Mouse (Mus musculus) hindbrain, postnatal 0 days (tissue): Measurements from ENCODE around the gene Nat8f2. TPM values are rescaled to one million over a fixed set of nuclear protein-coding genes. Genes with fewer than 3 reads are reported as not detected.
A peak's percentile ranks its signal among the peaks of the same experiment; 100 is the strongest.
"Not testable (repeated sequence)": the region's sequence is repeated elsewhere in the genome, so short reads cannot be mapped to it uniquely, and the experiment has no call there.

Source experiments
- ATAC-seq: fragments of 200-750 bp; cut with Nextera tagmentation; 2 replicates; pipeline ENCODE4 v1.8.0; 2017; ENCODE audit warnings: mild to moderate bottlenecking, moderate TSS enrichment, moderate library complexity
- DNase-seq: peaks from one replicate; pipeline ENCODE4 v3.0.0-alpha.2; 2015; ENCODE audit warnings: low spot score
- H3K27ac ChIP-seq: fragments of 300-500 bp; sonication (generic); 2 replicates; pipeline ENCODE4 v1.5.1; 2014; ENCODE audit warnings: mild to moderate bottlenecking
- H3K27me3 ChIP-seq: fragments of 300-500 bp; sonication (generic); 2 replicates; pipeline ENCODE4 v1.6.1; 2014; ENCODE audit warnings: low read length, mixed read lengths; ENCODE audit not compliant: insufficient read depth
- H3K36me3 ChIP-seq: fragments of 300-500 bp; sonication (generic); 2 replicates; pipeline ENCODE4 v1.6.1; 2014; ENCODE audit warnings: low read length, mixed read lengths; ENCODE audit not compliant: insufficient read depth
- H3K4me1 ChIP-seq: fragments of 300-500 bp; sonication (generic); 2 replicates; pipeline ENCODE4 v1.6.1; 2014; ENCODE audit warnings: antibody characterized with exemption, low read length, mixed read lengths; ENCODE audit not compliant: insufficient read depth
- H3K4me2 ChIP-seq: fragments of 300-500 bp; sonication (generic); 2 replicates; pipeline ENCODE4 v1.6.1; 2014; ENCODE audit warnings: low read depth, mild to moderate bottlenecking, low read length, moderate library complexity, mixed read lengths
- H3K4me3 ChIP-seq: fragments of 300-500 bp; sonication (generic); 2 replicates; pipeline ENCODE4 v1.5.1; 2014; ENCODE audit warnings: low read length
- H3K9ac ChIP-seq: fragments of 300-500 bp; sonication (generic); replicated peaks from 2 replicates; pipeline ENCODE4 v1.6.1; 2014; ENCODE audit warnings: mild to moderate bottlenecking, low read length, moderate library complexity, mixed read lengths
- H3K9me3 ChIP-seq: fragments of 300-500 bp; sonication (generic); 2 replicates; pipeline ENCODE4 v1.6.1; 2016; ENCODE audit warnings: low read length, mixed read lengths
- CTCF ChIP-seq: IDR thresholded peaks from 2 replicates; pipeline ENCODE4 v1.5.1; 2016; ENCODE audit warnings: antibody characterized with exemption, control low read depth, low read depth
- WGBS: fragments of 180-500 bp; shearing (Covaris S2); extraction: QIAGEN DNeasy Blood & Tissue Kit; methylation state at CpG from one replicate; pipeline ENCODE4 v1.1.7; 2014; 5-methylcytosine and 5-hydroxymethylcytosine counted together
- polyA plus RNA-seq: library from polyadenylated mRNA; unstranded; fragments of >200 nt; fragmentation: Nextera tagmentation; extraction: Ambion mirVana; gene quantifications from 2 replicates; pipeline ENCODE4 v1.2.1, GENCODE M21; 2015
- total RNA-seq: library from RNA; depleted of rRNA; stranded (reverse); fragments of >200 nt; gene quantifications from 2 replicates; pipeline ENCODE4 v1.2.3, GENCODE M21; 2014; rRNA removed

The Nat8f2 gene
- not detected in 2 replicates for total RNA-seq
- polyA plus RNA-seq: not detected in 2 replicates

DNA sequence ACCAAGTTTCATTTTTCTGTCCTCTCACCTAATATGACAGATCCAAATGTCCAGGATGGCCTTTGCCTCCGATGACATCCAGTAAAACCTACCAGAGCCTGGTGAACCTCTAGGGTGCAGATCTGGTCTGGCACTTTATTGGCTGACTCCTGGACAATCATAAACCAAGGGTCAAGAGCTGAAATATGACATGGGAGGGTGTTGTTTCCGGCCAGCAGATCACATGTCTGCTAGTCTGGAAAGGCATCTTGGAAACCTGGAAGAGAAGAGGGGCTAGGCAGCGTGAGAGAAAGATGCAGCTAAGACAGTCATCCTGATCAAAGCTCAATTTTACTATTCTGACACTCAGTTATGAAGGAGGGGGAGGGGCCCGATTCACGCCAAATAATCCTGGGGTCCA, at the start of gene Nat8f2:
Nat8f2 (minus strand) TSS at position 153 of the 400 bp plus-strand sequence.
- H3K4me2 ChIP-seq, DNase-seq, H3K9me3 ChIP-seq, H3K4me3 ChIP-seq, H3K4me1 ChIP-seq, H3K27me3 ChIP-seq, H3K36me3 ChIP-seq, H3K27ac ChIP-seq, ATAC-seq, H3K9ac ChIP-seq: not testable (repeated sequence)
- 82% methylated on average over 5 of the region's 5 CpGs for WGBS

DNA sequence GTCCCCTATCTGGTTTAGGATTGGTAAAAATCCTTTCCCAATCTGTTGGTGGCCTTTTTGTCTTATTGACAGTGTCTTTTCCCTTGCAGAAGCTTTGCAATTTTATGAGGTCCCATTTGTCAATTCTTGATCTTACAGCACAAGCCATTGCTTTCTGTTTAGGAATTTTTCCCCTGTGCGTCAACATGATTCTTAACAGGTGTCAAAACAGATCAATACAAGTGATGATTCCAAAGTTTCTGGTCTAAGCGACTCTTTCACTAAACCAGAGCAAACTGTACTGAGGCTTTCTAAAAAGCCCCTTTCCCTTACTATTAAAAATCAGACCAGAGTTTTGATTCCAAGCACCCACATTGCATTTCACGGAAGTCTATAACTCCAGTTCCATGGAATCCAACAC, 49.4 kb upstream of the Nat8f2 start:
- 94% methylated on average over 3 of the region's 3 CpGs for WGBS
- H3K27me3 ChIP-seq, H3K4me2 ChIP-seq, H3K36me3 ChIP-seq, H3K27ac ChIP-seq, H3K9me3 ChIP-seq, H3K9ac ChIP-seq, ATAC-seq, H3K4me3 ChIP-seq, DNase-seq: not testable (repeated sequence)
- H3K4me1 ChIP-seq: peaks cover 14% of the 10 kb centered on the region

- Histone ChIP-seq H3K4me3 (peak overlapping the region; percentile 64), H3K4me2 (peak overlapping the region; percentile 78), H3K4me1 (peaks cover 14% of the 10 kb centered on the region), H3K36me3 (peaks cover 4% of the 10 kb centered on the region; the same call in 1 of the 2 replicates), H3K9ac (peak overlapping the region; percentile 68; the same call in 1 of the 2 replicates), H3K27me3 (no peaks in the 10 kb centered on the region), H3K9me3 (no peaks in the 10 kb centered on the region), H3K27ac (peak overlapping the region; percentile 92)
- no peak for ATAC-seq
- TF ChIP-seq CTCF: no peak
- no peak for DNase-seq
- 83% methylated on average over 6 of the region's 6 CpGs for WGBS
Measured at GRCm38 (mm10) chr6:85916596-85916995, 47.6 kb upstream of the Nat8f2 start.

GRCm38 (mm10) chr6:85915539-85916513, 46.9 kb upstream of the Nat8f2 start, which contains the start of gene Nat8f1:
Nat8f1 (minus strand) TSS chr6:85915687.
- DNase-seq (peak; percentile 94), ATAC-seq (peak; percentile 97)
- peak; percentile 46 for TF ChIP-seq CTCF
- H3K9me3 ChIP-seq, H3K27me3 ChIP-seq, H3K36me3 ChIP-seq: not testable (repeated sequence)
- Histone ChIP-seq H3K4me3 (peak within 1 kb of the TSS; percentile 64), H3K9ac (peak within 1 kb of the TSS; percentile 68), H3K4me1 (peaks cover 14% of the 10 kb centered on the region), H3K4me2 (peak within 1 kb of the TSS; percentile 78), H3K27ac (peak within 1 kb of the TSS; percentile 92)
- under 1% methylated on average over 49 of the region's 61 CpGs for WGBS

- peak; percentile 22 for DNase-seq
- Histone ChIP-seq H3K4me2 (peak overlapping the region; percentile 78), H3K9ac (peak overlapping the region; percentile 68), H3K9me3 (no peaks in the 10 kb centered on the region), H3K27ac (peak overlapping the region; percentile 92), H3K4me1 (peaks cover 14% of the 10 kb centered on the region), H3K27me3 (no peaks in the 10 kb centered on the region), H3K36me3 (no peaks in the 10 kb centered on the region), H3K4me3 (peak overlapping the region; percentile 64)
- no peak for TF ChIP-seq CTCF
- 2% methylated on average over 11 of the region's 11 CpGs for WGBS
- peak; percentile 19 for ATAC-seq
Measured at GRCm38 (mm10) chr6:85915141-85915538, 46.2 kb upstream of the Nat8f2 start.

DNA sequence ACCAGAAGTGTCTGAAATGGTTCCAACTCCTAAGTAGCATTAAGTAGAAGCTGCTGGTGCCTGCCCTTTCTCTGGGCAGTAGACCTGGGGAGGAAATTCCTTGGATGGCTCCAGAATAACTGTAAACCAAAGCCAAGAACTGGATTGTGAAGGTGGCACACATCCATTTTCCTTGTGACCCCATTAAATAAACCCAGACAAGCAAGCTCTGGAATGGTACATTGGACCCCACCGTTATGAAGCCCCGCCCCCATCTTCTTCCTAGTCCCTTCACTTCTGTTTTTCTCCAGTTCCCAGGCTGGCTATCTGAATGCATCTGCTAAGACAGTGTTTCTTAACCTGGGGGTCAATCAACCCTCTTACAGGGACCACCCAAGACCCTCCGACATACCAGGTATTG, 42.6 kb upstream of the Nat8f2 start, which contains the start of gene Tprkb:
Tprkb (plus strand) TSS at position 279 of the 400 bp plus-strand sequence.
- no peak within 1 kb of the TSS for H3K4me2 ChIP-seq
- H3K4me1 ChIP-seq: peaks cover 12% of the 10 kb centered on the region
- no peak for TF ChIP-seq CTCF
- H3K9me3 ChIP-seq: no peaks in the 10 kb centered on the region
- no peaks in the 10 kb centered on the region for H3K27me3 ChIP-seq
- DNase-seq: no peak
- no peak within 1 kb of the TSS for H3K27ac ChIP-seq
- WGBS: 80% methylated on average over 3 of the region's 3 CpGs
- H3K9ac ChIP-seq: no peak within 1 kb of the TSS
- no peaks in the 10 kb centered on the region for H3K36me3 ChIP-seq
- ATAC-seq: no peak
- no peak within 1 kb of the TSS for H3K4me3 ChIP-seq
